8 mouse cellular contexts compared by ENCODE assay signal in the genomic region with DNA sequence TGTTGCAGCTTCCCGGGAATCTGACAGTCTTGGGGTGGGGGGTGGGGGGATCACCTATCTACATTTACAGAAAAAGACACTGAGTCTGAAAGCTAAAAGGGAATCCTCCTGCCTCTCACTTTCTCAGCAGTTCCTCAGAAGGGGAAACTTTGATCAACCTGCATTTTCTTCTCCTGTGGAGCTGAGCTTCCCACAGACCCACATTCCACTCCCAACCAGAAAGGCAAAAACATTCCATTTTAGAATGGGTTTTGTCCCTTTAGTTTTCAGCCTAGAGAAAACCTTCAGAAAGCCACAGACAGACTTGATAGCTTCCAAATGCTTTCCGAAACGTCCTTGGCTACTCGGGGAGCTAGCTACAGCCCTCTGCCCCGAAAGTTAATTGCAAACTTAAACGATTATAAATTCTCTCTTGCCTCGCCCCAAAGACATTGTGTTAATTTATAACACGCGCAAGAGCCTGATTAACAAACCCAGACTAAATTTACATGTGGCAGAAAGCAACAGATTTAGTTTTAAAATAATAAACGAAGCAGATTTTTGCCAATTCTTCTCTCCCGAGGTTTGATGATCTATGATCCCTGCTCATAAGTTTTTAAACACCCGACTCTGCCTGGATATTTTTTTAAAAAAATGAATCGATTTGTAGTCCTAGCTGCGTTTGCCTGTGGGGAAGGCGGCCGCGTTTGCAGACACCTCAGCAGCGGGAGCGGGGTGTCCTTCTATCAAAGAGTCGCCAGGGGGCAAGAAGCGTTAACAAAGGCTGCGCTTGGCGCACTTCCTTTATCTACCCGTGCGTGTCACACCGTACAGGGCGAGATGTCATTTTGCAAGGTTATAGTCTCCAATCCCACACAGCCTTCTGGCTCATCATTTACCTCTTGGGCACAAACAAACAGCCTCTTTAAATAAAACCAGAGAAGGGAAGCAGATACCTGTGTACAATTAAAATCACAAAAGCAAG. TPM values are rescaled to one million over a fixed set of nuclear protein-coding genes. Genes with fewer than 3 reads are reported as not detected.
A peak's percentile ranks its signal among the peaks of the same experiment; 100 is the strongest.
DNase-seq lines count a peak whose midpoint lies in the region; ATAC-seq and TF ChIP-seq lines count a peak whose summit lies in the region.

No protein-coding gene starts in this region.

- no peaks in the 10 kb centered on the region for H3K36me3 ChIP-seq in neural tube, embryonic 15.5 days

- no peak overlapping the region for H3K27ac ChIP-seq in neural tube, embryonic 15.5 days (replicated peaks)

- peak; percentile 77 for DNase-seq in A20 (ENCODE audit: low read depth, low spot score)
- peak; percentile 56 to 87 for DNase-seq in adrenal gland, adult (ENCODE audit: inconsistent age in 2 of 2, low spot score in 1 of 2)
- peak; percentile 93 for DNase-seq in embryo, embryonic 10.5 days (ENCODE audit: low spot score)
- DNase-seq in heart, adult 9 months (ENCODE audit: low spot score in 2 of 2) = peak; percentile 16 to 41
- DNase-seq in kidney, adult 8-10 months = peak; percentile 48 to 56
- peak; percentile 26 for DNase-seq in lung, adult 2 months
- DNase-seq in thymus, postnatal 10 days (ENCODE audit: low spot score in 2 of 2) = peak; percentile 26 to 55

- peaks cover 93% of the 10 kb centered on the region for H3K27me3 ChIP-seq in neural tube, embryonic 15.5 days (replicated peaks)

- peak; percentile 58 for TF ChIP-seq CTCF in lung, adult 2 months (IDR thresholded peaks at IDR 0.05; ENCODE audit: insufficient read depth, low read length)

- no peak overlapping the region for H3K9ac ChIP-seq in neural tube, embryonic 15.5 days (replicated peaks)

- peaks cover 6% of the 10 kb centered on the region; the same call in 1 of the 2 replicates for H3K4me1 ChIP-seq in lung, adult 2 months (ENCODE audit: control insufficient read depth, insufficient read depth, low read length)
- peaks cover 21% of the 10 kb centered on the region for H3K4me1 ChIP-seq in neural tube, embryonic 15.5 days

- H3K4me2 ChIP-seq in neural tube, embryonic 15.5 days = peak overlapping the region; percentile 26; the same call in 1 of the 2 replicates

- 3% methylated on average over 27 of the region's 27 CpGs for WGBS in lung, adult 2 months
- WGBS in neural tube, embryonic 15.5 days = under 1% methylated on average over 27 of the region's 27 CpGs

- H3K4me3 ChIP-seq in lung, adult 2 months (replicated peaks; ENCODE audit: extremely low read depth, low read depth, low read length) = no peak overlapping the region
- H3K4me3 ChIP-seq in neural tube, embryonic 15.5 days (replicated peaks) = peak overlapping the region; percentile 8; the same call in 1 of the 2 replicates

- no peaks in the 10 kb centered on the region for H3K9me3 ChIP-seq in neural tube, embryonic 15.5 days (replicated peaks)

- no peak for TF ChIP-seq POLR2A in lung, adult 2 months (IDR thresholded peaks at IDR 0.05; ENCODE audit: borderline replicate concordance, extremely low read depth, low read depth, low read length)

- peak; percentile 62; the same call in 1 of the 2 replicates for ATAC-seq in neural tube, embryonic 15.5 days (ENCODE audit: low FRiP score)

RNA-seq across cellular contexts. Expression of a gene that starts 42.7 kb away (rescaled TPM):
- not detected in 2 replicates for polyA plus RNA-seq in lung, adult 2 months (2012; rRNA removed)
- not detected in 2 replicates for polyA plus RNA-seq in neural tube, embryonic 15.5 days (2015; fragmentation: Nextera tagmentation; extraction: Ambion mirVana)

RNA-seq across cellular contexts. Expression of a gene that starts 51.6 kb away (rescaled TPM):
- 95.3 and 95.8 TPM in 2 replicates for polyA plus RNA-seq in lung, adult 2 months (2012; rRNA removed)
- 62.8 and 71.6 TPM in 2 replicates for polyA plus RNA-seq in neural tube, embryonic 15.5 days (2015; fragmentation: Nextera tagmentation; extraction: Ambion mirVana)

Comparison
In these comparisons a context has a peak if more than half of its experiments do, and no peak if none do; other contexts are left out.
1. DNase-seq: peak in every context shown above with its lines; median percentile 93 in embryo, embryonic 10.5 days; 77 in A20; 72 in adrenal gland, adult; 52 in kidney, adult 8-10 months; 40 in thymus, postnatal 10 days; 28 in heart, adult 9 months; 26 in lung, adult 2 months.